Mouse (Mus musculus) small intestine, adult 2 months (tissue): ENCODE results near the gene Adarb1.

ENCODE experiments used
- CTCF ChIP-seq: fragments of 200-500 bp; IDR thresholded peaks from 2 replicates; pipeline ENCODE4 v1.5.1; 2012; ENCODE audit warnings: low read depth, mild to moderate bottlenecking, control low read depth, inconsistent platforms, low read length, moderate library complexity, mixed read lengths; ENCODE audit not compliant: insufficient replicate concordance, insufficient read length; ENCODE audit errors: extremely low read depth
- POLR2A ChIP-seq: fragments of 200-500 bp; IDR thresholded peaks from 2 replicates; pipeline ENCODE4 v1.6.1; 2012; ENCODE audit warnings: low read depth, mild to moderate bottlenecking, control low read depth, inconsistent platforms, low read length, moderate library complexity

- TF ChIP-seq CTCF, result no peak
- no peak for TF ChIP-seq POLR2A
Observed at GRCm38 (mm10) chr10:77381191-77381590, 36.9 kb downstream of the Adarb1 start.
